Mouse (Mus musculus) midbrain, embryonic 16.5 days (tissue): ENCODE results near the gene Fat3. TPM values are rescaled to one million over a fixed set of nuclear protein-coding genes. Genes with fewer than 3 reads are reported as not detected.

Experiments
- ATAC-seq: fragments of 200-750 bp; cut with Nextera tagmentation; 2 replicates; pipeline ENCODE4 v1.8.0; 2017; ENCODE audit warnings: moderate TSS enrichment
- H3K27ac ChIP-seq: fragments of 300-500 bp; sonication (generic); 2 replicates; pipeline ENCODE4 v1.5.1; 2014; ENCODE audit warnings: mild to moderate bottlenecking, low read length, mixed read lengths
- H3K27me3 ChIP-seq: fragments of 300-500 bp; sonication (generic); 2 replicates; pipeline ENCODE4 v1.6.1; 2014; ENCODE audit warnings: low read depth, low read length, mixed read lengths; ENCODE audit not compliant: control insufficient read depth, insufficient read depth
- H3K36me3 ChIP-seq: fragments of 300-500 bp; sonication (generic); 2 replicates; pipeline ENCODE4 v1.6.1; 2014; ENCODE audit warnings: mild to moderate bottlenecking, low read length, moderate library complexity, mixed read lengths; ENCODE audit not compliant: control insufficient read depth, insufficient read depth
- H3K4me1 ChIP-seq: fragments of 300-500 bp; sonication (generic); 2 replicates; pipeline ENCODE4 v1.6.1; 2014; ENCODE audit warnings: mild to moderate bottlenecking, low read length, mixed read lengths; ENCODE audit not compliant: control insufficient read depth, insufficient read depth
- H3K4me2 ChIP-seq: fragments of 300-500 bp; sonication (generic); 2 replicates; pipeline ENCODE4 v1.6.1; 2014; ENCODE audit warnings: mild to moderate bottlenecking, low read length, mixed read lengths
- H3K4me3 ChIP-seq: fragments of 300-500 bp; sonication (generic); 2 replicates; pipeline ENCODE4 v1.5.1; 2014; ENCODE audit warnings: low read depth, mild to moderate bottlenecking, low read length, moderate library complexity, mixed read lengths
- H3K9ac ChIP-seq: fragments of 300-500 bp; sonication (generic); 2 replicates; pipeline ENCODE4 v1.6.1; 2014; ENCODE audit warnings: low read depth, low read length, mixed read lengths
- H3K9me3 ChIP-seq: fragments of 300-500 bp; sonication (generic); replicated peaks from 2 replicates; pipeline ENCODE4 v1.6.1; 2014; ENCODE audit warnings: mild to moderate bottlenecking, low read length, mixed read lengths; ENCODE audit not compliant: control insufficient read depth, poor library complexity, severe bottlenecking
- WGBS: fragments of 180-500 bp; shearing (Covaris S2); extraction: QIAGEN DNeasy Blood & Tissue Kit; methylation state at CpG from one replicate; pipeline ENCODE4 v1.1.7; 2014; 5-methylcytosine and 5-hydroxymethylcytosine counted together
- polyA plus RNA-seq: library from polyadenylated mRNA; unstranded; fragments of >200 nt; fragmentation: Nextera tagmentation; extraction: Ambion mirVana; gene quantifications from 2 replicates; pipeline ENCODE4 v1.2.1, GENCODE M21; 2015

Gene Fat3
- polyA plus RNA-seq, 1 experiment from 2014 or later, result 13.4 TPM

DNA sequence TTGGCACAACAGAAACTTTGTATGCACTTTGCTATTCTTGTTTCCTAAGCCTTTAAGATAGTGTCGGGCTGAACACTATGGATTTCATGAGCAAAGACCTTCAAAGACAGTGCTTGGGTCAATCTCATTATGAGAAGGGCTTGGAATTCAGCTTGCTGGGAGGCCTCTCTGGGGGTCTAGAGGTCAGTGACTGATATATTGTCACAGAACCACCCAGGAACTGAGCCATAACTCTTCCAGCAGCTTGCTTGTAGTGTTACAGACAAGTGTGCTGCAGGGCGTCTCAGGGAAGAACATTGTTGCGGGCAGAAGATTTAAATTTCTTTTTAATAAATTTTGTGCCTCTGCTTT, 347.5 kb downstream of the Fat3 start:
- 0 out of 2 replicates have a peak, but pooled peaks have one; percentile 17 for ATAC-seq
- no peaks in the 10 kb centered on the region for H3K9me3 ChIP-seq
- no peaks in the 10 kb centered on the region for H3K27me3 ChIP-seq
- H3K4me3 ChIP-seq, result no peak overlapping the region
- H3K9ac ChIP-seq, result no peak overlapping the region
- H3K4me2 ChIP-seq, result no peak overlapping the region
- 23% methylated on average over 3 of the region's 3 CpGs for WGBS
- peaks cover 5% of the 10 kb centered on the region; the same call in 1 of the 2 replicates for H3K4me1 ChIP-seq
- H3K36me3 ChIP-seq, result no peaks in the 10 kb centered on the region
- H3K27ac ChIP-seq, result no peak overlapping the region

GRCm38 (mm10) chr9:16152756-16153579, 348.1 kb downstream of the Fat3 start:
- H3K27me3 ChIP-seq, result no peaks in the 10 kb centered on the region
- no peak for ATAC-seq
- H3K4me3 ChIP-seq, result no peak overlapping the region
- H3K4me1 ChIP-seq, result peaks cover 6% of the 10 kb centered on the region
- no peak overlapping the region for H3K9ac ChIP-seq
- no peak overlapping the region for H3K4me2 ChIP-seq
- H3K27ac ChIP-seq, result no peak overlapping the region
- no peaks in the 10 kb centered on the region for H3K36me3 ChIP-seq
- WGBS, result 33% methylated on average over 4 of the region's 4 CpGs
- no peaks in the 10 kb centered on the region for H3K9me3 ChIP-seq

GRCm38 (mm10) chr9:16150046-16150445, 351.0 kb downstream of the Fat3 start:
- Histone ChIP-seq H3K4me3 (no peak overlapping the region), H3K4me1 (peaks cover 14% of the 10 kb centered on the region), H3K9me3 (no peaks in the 10 kb centered on the region), H3K27me3 (no peaks in the 10 kb centered on the region), H3K36me3 (no peaks in the 10 kb centered on the region), H3K9ac (no peak overlapping the region), H3K4me2 (no peak overlapping the region), H3K27ac (no peak overlapping the region)
- ATAC-seq, result no peak

- no peaks in the 10 kb centered on the region for H3K36me3 ChIP-seq
- H3K9ac ChIP-seq, result no peak overlapping the region
- WGBS, result 3% methylated on average over 1 of the region's 1 CpGs
- H3K4me2 ChIP-seq, result no peak overlapping the region
- H3K4me3 ChIP-seq, result no peak overlapping the region
- no peaks in the 10 kb centered on the region for H3K27me3 ChIP-seq
- no peaks in the 10 kb centered on the region for H3K9me3 ChIP-seq
- peak overlapping the region; percentile 5; the same call in 1 of the 2 replicates for H3K27ac ChIP-seq
- peaks cover 8% of the 10 kb centered on the region for H3K4me1 ChIP-seq
- ATAC-seq, result peak; percentile 53
These were observed 353.4 kb downstream of the Fat3 start for GRCm38 (mm10) chr9:16147735-16148134.

- H3K9ac ChIP-seq, result no peak overlapping the region
- H3K4me2 ChIP-seq, result no peak overlapping the region
- no peak overlapping the region for H3K27ac ChIP-seq
- no peak; the same call in 1 of the 2 replicates for ATAC-seq
- no peaks in the 10 kb centered on the region for H3K36me3 ChIP-seq
- H3K4me3 ChIP-seq, result no peak overlapping the region
- H3K4me1 ChIP-seq, result peaks cover 8% of the 10 kb centered on the region
- H3K9me3 ChIP-seq, result no peaks in the 10 kb centered on the region
- no peaks in the 10 kb centered on the region for H3K27me3 ChIP-seq
- WGBS, result 73% methylated on average over 3 of the region's 3 CpGs
These were observed 356.4 kb downstream of the Fat3 start for GRCm38 (mm10) chr9:16144684-16145083.

GRCm38 (mm10) chr9:16139300-16139699, 361.8 kb downstream of the Fat3 start:
- H3K27me3 ChIP-seq, result no peaks in the 10 kb centered on the region
- no peaks in the 10 kb centered on the region for H3K36me3 ChIP-seq
- H3K4me2 ChIP-seq, result no peak overlapping the region
- H3K9me3 ChIP-seq, result no peaks in the 10 kb centered on the region
- H3K4me1 ChIP-seq, result peaks cover 7% of the 10 kb centered on the region; the same call in 1 of the 2 replicates
- H3K9ac ChIP-seq, result no peak overlapping the region
- no peak for ATAC-seq
- no peak overlapping the region for H3K27ac ChIP-seq
- 33% methylated on average over 6 of the region's 6 CpGs for WGBS
- no peak overlapping the region for H3K4me3 ChIP-seq

- Histone ChIP-seq H3K9me3 (no peaks in the 10 kb centered on the region), H3K9ac (no peak overlapping the region), H3K36me3 (no peaks in the 10 kb centered on the region), H3K4me2 (no peak overlapping the region), H3K27me3 (no peaks in the 10 kb centered on the region), H3K27ac (no peak overlapping the region), H3K4me1 (no peaks in the 10 kb centered on the region), H3K4me3 (no peak overlapping the region)
- 83% methylated on average over 2 of the region's 2 CpGs for WGBS
- ATAC-seq, result no peak
These were observed 368.0 kb downstream of the Fat3 start for GRCm38 (mm10) chr9:16133098-16133497.

GRCm38 (mm10) chr9:16132594-16132993, 368.5 kb downstream of the Fat3 start:
- H3K4me1 ChIP-seq, result no peaks in the 10 kb centered on the region
- WGBS, result 61% methylated on average over 1 of the region's 1 CpGs
- no peaks in the 10 kb centered on the region for H3K9me3 ChIP-seq
- no peak overlapping the region for H3K27ac ChIP-seq
- H3K36me3 ChIP-seq, result no peaks in the 10 kb centered on the region
- no peak overlapping the region for H3K4me2 ChIP-seq
- H3K4me3 ChIP-seq, result no peak overlapping the region
- H3K27me3 ChIP-seq, result no peaks in the 10 kb centered on the region
- no peak for ATAC-seq
- no peak overlapping the region for H3K9ac ChIP-seq

DNA sequence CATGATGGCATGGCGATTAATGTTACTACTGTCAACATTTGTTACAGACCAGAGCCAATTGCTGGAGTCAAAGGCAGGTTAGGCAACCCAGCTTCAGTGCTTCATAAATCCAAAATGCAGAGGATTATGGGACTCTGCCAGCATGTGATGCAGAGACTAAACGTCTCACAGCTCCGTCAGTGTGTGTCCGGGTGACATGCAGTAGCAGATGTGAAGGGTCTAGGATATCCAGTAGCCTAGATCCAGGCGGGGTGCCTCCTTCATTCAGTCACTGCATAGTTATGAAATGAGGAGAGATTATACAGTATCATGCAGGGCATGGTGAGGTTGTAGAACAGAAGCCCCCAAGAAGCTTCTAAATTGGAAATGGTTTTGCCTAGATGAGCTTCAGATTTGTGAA, 379.3 kb downstream of the Fat3 start:
- no peak for ATAC-seq
- Histone ChIP-seq H3K9ac (no peak overlapping the region), H3K27ac (no peak overlapping the region), H3K27me3 (no peaks in the 10 kb centered on the region), H3K4me3 (no peak overlapping the region), H3K4me1 (no peaks in the 10 kb centered on the region), H3K4me2 (no peak overlapping the region), H3K9me3 (no peaks in the 10 kb centered on the region), H3K36me3 (no peaks in the 10 kb centered on the region)
- WGBS, result 80% methylated on average over 5 of the region's 5 CpGs
